9 mouse cellular contexts compared by ENCODE assay signal in the genomic region with DNA sequence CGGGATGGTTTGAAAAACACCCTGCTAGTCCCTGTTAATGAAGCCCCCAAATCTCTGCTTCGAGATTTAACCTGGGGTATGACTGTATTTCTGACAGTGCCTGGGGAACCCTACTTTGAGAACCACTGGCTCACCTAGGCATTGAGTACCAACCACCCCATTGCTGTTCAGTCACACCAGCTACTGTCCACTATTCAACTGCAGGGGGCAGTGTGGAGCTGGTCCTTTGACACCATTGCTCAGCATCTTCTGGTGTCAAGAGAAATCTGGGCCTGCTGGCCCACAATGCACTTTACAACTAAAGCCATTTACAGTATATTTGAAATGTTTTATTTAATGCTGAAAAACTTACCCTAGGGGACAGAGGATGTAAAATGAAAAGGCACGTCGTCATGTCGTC. TPM values are rescaled to one million over a fixed set of nuclear protein-coding genes. Genes with fewer than 3 reads are reported as not detected.
DNase-seq lines count a peak whose midpoint lies in the region; ATAC-seq and TF ChIP-seq lines count a peak whose summit lies in the region.
"Had no signal": no experiment of that assay in that cellular context is flagged by ENCODE, and none has a peak within 500 bp of the region (broad histone marks: within the 10 kb centered on the region; RNA-seq: fewer than 3 reads in every experiment).

No protein-coding gene starts in this region.

- H3K4me3 ChIP-seq in forebrain, embryonic 11.5 days (ENCODE audit: low read depth, low read length), result no peak overlapping the region
- H3K4me3 ChIP-seq in forebrain, embryonic 12.5 days (replicated peaks), result no peak overlapping the region
- H3K4me3 ChIP-seq: limb, embryonic 15.5 days had no signal

- peak; percentile 88 for TF ChIP-seq CTCF in Patski (IDR thresholded peaks at IDR 0.05)

- no peaks in the 10 kb centered on the region for H3K4me1 ChIP-seq in forebrain, embryonic 11.5 days (replicated peaks; ENCODE audit: control insufficient read depth, insufficient read depth, low read length)
- no peaks in the 10 kb centered on the region for H3K4me1 ChIP-seq in forebrain, embryonic 12.5 days

- no peak for ATAC-seq in forebrain, embryonic 11.5 days (replicated peaks; ENCODE audit: low FRiP score)
- no peak for ATAC-seq in forebrain, embryonic 12.5 days (ENCODE audit: low FRiP score)
- peak; percentile 23 for ATAC-seq in Patski

- POLR2A ChIA-PET in Patski (lab: Charles Lee), result interaction anchor here (1.6 to 1.7 kb wide), 2 partner anchors 9 to 14 kb away, joined by 3 to 8 read pairs; no protein-coding TSS in a partner anchor

- H3K27ac ChIP-seq in forebrain, embryonic 11.5 days (ENCODE audit: low read depth, low read length), result no peak overlapping the region
- no peak overlapping the region for H3K27ac ChIP-seq in forebrain, embryonic 12.5 days
- H3K27ac ChIP-seq: limb, embryonic 15.5 days had no signal

- DNase-seq in forebrain, embryonic 11.5 days (ENCODE audit: low spot score), result peak; percentile 84
- DNase-seq in Patski (ENCODE audit: low read depth, low spot score), result no peak
- DNase-seq in cerebellum, postnatal 25 days, result peak; percentile 70 to 83
- DNase-seq in gastrocnemius, postnatal 4 days (ENCODE audit: low spot score in 2 of 2), result peak; percentile 39 to 64
- DNase-seq in kidney, postnatal 25 days, result peak; percentile 80 to 89
- DNase-seq in lung, adult 18-20 months, result peak; percentile 53 to 65
- DNase-seq in right cerebral cortex, postnatal 14 days, result peak; percentile 75

- H3K9ac ChIP-seq in forebrain, embryonic 11.5 days (ENCODE audit: low read length), result no peak overlapping the region
- no peak overlapping the region for H3K9ac ChIP-seq in forebrain, embryonic 12.5 days
- H3K9ac ChIP-seq: limb, embryonic 15.5 days had no signal

- CTCF ChIA-PET in Patski (lab: Charles Lee), result interaction anchor here (0.9 to 14.3 kb wide), 5 partner anchors 10 to 267 kb away, joined by 4 to 114 read pairs (median 5); partner anchors contain the start of genes Ccdc96, Grpel1 and Tada2b

- 85% methylated on average over 5 of the region's 5 CpGs for WGBS in forebrain, embryonic 11.5 days
- 87% methylated on average over 5 of the region's 5 CpGs for WGBS in forebrain, embryonic 12.5 days

- in situ Hi-C loops in Patski (cut with MboI; ENCODE audit: low pct_unique_long_range_greater_than_20kb), result no loop called here

- no peak overlapping the region for H3K4me2 ChIP-seq in forebrain, embryonic 11.5 days (ENCODE audit: low read depth, low read length, severe bottlenecking)
- no peak overlapping the region for H3K4me2 ChIP-seq in forebrain, embryonic 12.5 days
- H3K4me2 ChIP-seq: limb, embryonic 15.5 days had no signal

- no peaks in the 10 kb centered on the region for H3K27me3 ChIP-seq in forebrain, embryonic 11.5 days (ENCODE audit: control insufficient read depth, insufficient read depth, low read length)
- H3K27me3 ChIP-seq in forebrain, embryonic 12.5 days, result no peaks in the 10 kb centered on the region
- H3K27me3 ChIP-seq in Patski, result no peaks in the 10 kb centered on the region
- H3K27me3 ChIP-seq: limb, embryonic 15.5 days had no signal

- H3K36me3 ChIP-seq in forebrain, embryonic 11.5 days (ENCODE audit: control insufficient read depth, insufficient read depth, low read length), result peaks cover 14% of the 10 kb centered on the region
- peaks cover 62% of the 10 kb centered on the region for H3K36me3 ChIP-seq in forebrain, embryonic 12.5 days (replicated peaks)

- H3K9me3 ChIP-seq in forebrain, embryonic 11.5 days (ENCODE audit: control insufficient read depth, low read length), result no peaks in the 10 kb centered on the region
- H3K9me3 ChIP-seq in forebrain, embryonic 12.5 days, result no peaks in the 10 kb centered on the region
- H3K9me3 ChIP-seq: limb, embryonic 15.5 days had no signal

RNA-seq across cellular contexts. Expression of gene Grpel1, which starts 9.5 kb away (rescaled TPM):
- 51.7 and 55.2 TPM in 2 replicates for polyA plus RNA-seq in forebrain, embryonic 11.5 days (2014; fragmentation: Nextera tagmentation; extraction: Ambion mirVana)
- polyA plus RNA-seq in forebrain, embryonic 12.5 days (2016; fragmentation: Nextera tagmentation; extraction: Ambion mirVana), result 46.6 and 48.5 TPM in 2 replicates
- 47.0 TPM for polyA plus RNA-seq in Patski (2021)
- total RNA-seq in gastrocnemius, postnatal 4 days (2021), result 10 to 100 TPM; 31.7 to 34.9 TPM

RNA-seq across cellular contexts. Expression of gene Tada2b, which starts 9.8 kb away (rescaled TPM):
- polyA plus RNA-seq in forebrain, embryonic 11.5 days (2014; fragmentation: Nextera tagmentation; extraction: Ambion mirVana), result 3.2 and 3.5 TPM in 2 replicates
- polyA plus RNA-seq in forebrain, embryonic 12.5 days (2016; fragmentation: Nextera tagmentation; extraction: Ambion mirVana), result 3.0 and 3.2 TPM in 2 replicates
- polyA plus RNA-seq in Patski (2021), result 27.2 TPM
- 10 to 100 TPM; 11.3 to 13.5 TPM for total RNA-seq in gastrocnemius, postnatal 4 days (2021)

RNA-seq across cellular contexts. Expression of gene Ccdc96, which starts 10.1 kb away (rescaled TPM):
- 3.9 and 4.2 TPM in 2 replicates for polyA plus RNA-seq in forebrain, embryonic 11.5 days (2014; fragmentation: Nextera tagmentation; extraction: Ambion mirVana)
- polyA plus RNA-seq in forebrain, embryonic 12.5 days (2016; fragmentation: Nextera tagmentation; extraction: Ambion mirVana), result 4.8 and 4.9 TPM in 2 replicates
- polyA plus RNA-seq in Patski (2021), result 4.3 TPM
- under 1 TPM in 1 of 2 experiments, not detected in 1; 0.08 TPM for total RNA-seq in gastrocnemius, postnatal 4 days (2021)
